Mouse (Mus musculus) hindbrain, postnatal 0 days (tissue): ENCODE measurements at regions not wholly inside any gene's neighbourhood (a gene's known extent, or its start where the extent isn't known, plus 50 kb on each side); places are given as distances from the start of the nearest gene placed in this dataset.

Experiments
- ATAC-seq: fragments of 200-750 bp; cut with Nextera tagmentation; 2 replicates; pipeline ENCODE4 v1.8.0; 2017; ENCODE audit warnings: mild to moderate bottlenecking, moderate TSS enrichment, moderate library complexity
- DNase-seq: peaks from one replicate; pipeline ENCODE4 v3.0.0-alpha.2; 2015; ENCODE audit warnings: low spot score
- H3K27ac ChIP-seq: fragments of 300-500 bp; sonication (generic); 2 replicates; pipeline ENCODE4 v1.5.1; 2014; ENCODE audit warnings: mild to moderate bottlenecking
- H3K27me3 ChIP-seq: fragments of 300-500 bp; sonication (generic); 2 replicates; pipeline ENCODE4 v1.6.1; 2014; ENCODE audit warnings: low read length, mixed read lengths; ENCODE audit not compliant: insufficient read depth
- H3K36me3 ChIP-seq: fragments of 300-500 bp; sonication (generic); 2 replicates; pipeline ENCODE4 v1.6.1; 2014; ENCODE audit warnings: low read length, mixed read lengths; ENCODE audit not compliant: insufficient read depth
- H3K4me1 ChIP-seq: fragments of 300-500 bp; sonication (generic); 2 replicates; pipeline ENCODE4 v1.6.1; 2014; ENCODE audit warnings: antibody characterized with exemption, low read length, mixed read lengths; ENCODE audit not compliant: insufficient read depth
- H3K4me2 ChIP-seq: fragments of 300-500 bp; sonication (generic); 2 replicates; pipeline ENCODE4 v1.6.1; 2014; ENCODE audit warnings: low read depth, mild to moderate bottlenecking, low read length, moderate library complexity, mixed read lengths
- H3K4me3 ChIP-seq: fragments of 300-500 bp; sonication (generic); 2 replicates; pipeline ENCODE4 v1.5.1; 2014; ENCODE audit warnings: low read length
- H3K9ac ChIP-seq: fragments of 300-500 bp; sonication (generic); replicated peaks from 2 replicates; pipeline ENCODE4 v1.6.1; 2014; ENCODE audit warnings: mild to moderate bottlenecking, low read length, moderate library complexity, mixed read lengths
- H3K9me3 ChIP-seq: fragments of 300-500 bp; sonication (generic); 2 replicates; pipeline ENCODE4 v1.6.1; 2016; ENCODE audit warnings: low read length, mixed read lengths
- CTCF ChIP-seq: IDR thresholded peaks from 2 replicates; pipeline ENCODE4 v1.5.1; 2016; ENCODE audit warnings: antibody characterized with exemption, control low read depth, low read depth
- WGBS: fragments of 180-500 bp; shearing (Covaris S2); extraction: QIAGEN DNeasy Blood & Tissue Kit; methylation state at CpG from one replicate; pipeline ENCODE4 v1.1.7; 2014; 5-methylcytosine and 5-hydroxymethylcytosine counted together

GRCm38 (mm10) chr14:97588182-97588581, 581.4 kb downstream of the Dach1 start:
- peak overlapping the region; percentile 39 for H3K4me2 ChIP-seq
- H3K27me3 ChIP-seq: no peaks in the 10 kb centered on the region
- no peak overlapping the region for H3K27ac ChIP-seq
- WGBS: 7% methylated on average over 7 of the region's 7 CpGs
- ATAC-seq (peak; percentile 70), DNase-seq (peak; percentile 73)
- H3K9ac ChIP-seq: no peak overlapping the region
- H3K4me3 ChIP-seq: no peak overlapping the region
- H3K9me3 ChIP-seq: no peaks in the 10 kb centered on the region
- no peaks in the 10 kb centered on the region for H3K4me1 ChIP-seq
- no peak for TF ChIP-seq CTCF
- H3K36me3 ChIP-seq: no peaks in the 10 kb centered on the region

- Histone ChIP-seq H3K9me3 (no peaks in the 10 kb centered on the region), H3K36me3 (no peaks in the 10 kb centered on the region), H3K4me3 (no peak overlapping the region), H3K9ac (no peak overlapping the region), H3K4me1 (no peaks in the 10 kb centered on the region), H3K27ac (no peak overlapping the region), H3K27me3 (no peaks in the 10 kb centered on the region), H3K4me2 (no peak overlapping the region)
- 6% methylated on average over 4 of the region's 4 CpGs for WGBS
- ATAC-seq (peak; percentile 61; the same call in 1 of the 2 replicates), DNase-seq (peak; percentile 46)
- TF ChIP-seq CTCF: peak; percentile 70
Observed at GRCm38 (mm10) chr14:97586962-97587361, 582.6 kb downstream of the Dach1 start.

- H3K27ac ChIP-seq: no peak overlapping the region
- WGBS: 70% methylated on average over 1 of the region's 1 CpGs
Observed at GRCm38 (mm10) chr14:97570274-97570673, 599.3 kb downstream of the Dach1 start.

GRCm38 (mm10) chr14:97560121-97560907, 609.3 kb downstream of the Dach1 start:
- Histone ChIP-seq H3K36me3 (no peaks in the 10 kb centered on the region), H3K4me1 (no peaks in the 10 kb centered on the region), H3K4me2 (no peak overlapping the region), H3K4me3 (no peak overlapping the region), H3K27me3 (no peaks in the 10 kb centered on the region), H3K9ac (no peak overlapping the region), H3K27ac (peak overlapping the region; percentile 11; the same call in 1 of the 2 replicates), H3K9me3 (no peaks in the 10 kb centered on the region)
- DNase-seq (peak; percentile 25), ATAC-seq (peak; percentile 47; the same call in 1 of the 2 replicates)
- WGBS: 21% methylated on average over 7 of the region's 7 CpGs
- no peak for TF ChIP-seq CTCF

More at GRCm38 (mm10) chr14:97570274-97570673, 599.3 kb downstream of the Dach1 start:
- no peak for TF ChIP-seq CTCF
- Histone ChIP-seq H3K9me3 (no peaks in the 10 kb centered on the region), H3K4me3 (no peak overlapping the region), H3K4me1 (no peaks in the 10 kb centered on the region), H3K4me2 (no peak overlapping the region), H3K36me3 (no peaks in the 10 kb centered on the region), H3K9ac (no peak overlapping the region), H3K27me3 (no peaks in the 10 kb centered on the region)
- ATAC-seq (no peak), DNase-seq (no peak)

GRCm38 (mm10) chr14:97559559-97559958, 610.0 kb downstream of the Dach1 start:
- ATAC-seq: no peak
- H3K4me1 ChIP-seq: no peaks in the 10 kb centered on the region
- no peak overlapping the region for H3K9ac ChIP-seq
- TF ChIP-seq CTCF: peak; percentile 50
- no peaks in the 10 kb centered on the region for H3K36me3 ChIP-seq
- no peak overlapping the region for H3K27ac ChIP-seq
- H3K4me3 ChIP-seq: no peak overlapping the region
- H3K9me3 ChIP-seq: no peaks in the 10 kb centered on the region
- H3K4me2 ChIP-seq: no peak overlapping the region
- H3K27me3 ChIP-seq: no peaks in the 10 kb centered on the region
- WGBS: 2% methylated on average over 1 of the region's 1 CpGs
- DNase-seq: peak; percentile 39

- Histone ChIP-seq H3K27me3 (no peaks in the 10 kb centered on the region), H3K27ac (no peak overlapping the region), H3K4me2 (no peak overlapping the region), H3K4me3 (no peak overlapping the region), H3K9me3 (no peaks in the 10 kb centered on the region), H3K4me1 (no peaks in the 10 kb centered on the region), H3K36me3 (no peaks in the 10 kb centered on the region), H3K9ac (no peak overlapping the region)
- WGBS: 87% methylated on average over 2 of the region's 2 CpGs
- DNase-seq (no peak), ATAC-seq (no peak)
- TF ChIP-seq CTCF: no peak
Observed at GRCm38 (mm10) chr14:97558289-97558688, 611.3 kb downstream of the Dach1 start.

GRCm38 (mm10) chr14:97557888-97558287, 611.7 kb downstream of the Dach1 start:
- H3K4me1 ChIP-seq: no peaks in the 10 kb centered on the region
- no peak overlapping the region for H3K9ac ChIP-seq
- ATAC-seq (no peak), DNase-seq (no peak)
- TF ChIP-seq CTCF: peak; percentile 44
- no peaks in the 10 kb centered on the region for H3K9me3 ChIP-seq
- no peaks in the 10 kb centered on the region for H3K36me3 ChIP-seq
- no peaks in the 10 kb centered on the region for H3K27me3 ChIP-seq
- 93% methylated on average over 1 of the region's 1 CpGs for WGBS
- no peak overlapping the region for H3K27ac ChIP-seq
- no peak overlapping the region for H3K4me2 ChIP-seq
- no peak overlapping the region for H3K4me3 ChIP-seq
